Mouse (Mus musculus) brain, embryonic 14.5 days (tissue): Measurements from ENCODE around the gene Fars2. TPM values are rescaled to one million over a fixed set of nuclear protein-coding genes. Genes with fewer than 3 reads are reported as not detected.

ENCODE experiments used
- DNase-seq: peaks from one replicate; pipeline ENCODE4 v3.0.0-alpha.2; 2011; ENCODE audit warnings: low read depth
- CTCF ChIP-seq: fragments of 200-500 bp; IDR thresholded peaks from 2 replicates; pipeline ENCODE4 v1.5.1; 2012; ENCODE audit warnings: inconsistent platforms, mild to moderate bottlenecking, moderate library complexity, borderline replicate concordance; ENCODE audit not compliant: insufficient read depth, insufficient read length; ENCODE audit errors: extremely low read depth
- POLR2A ChIP-seq: fragments of 200-500 bp; IDR thresholded peaks from 2 replicates; pipeline ENCODE4 v1.6.1; 2012; ENCODE audit warnings: mild to moderate bottlenecking, inconsistent platforms, borderline replicate concordance; ENCODE audit not compliant: poor library complexity, insufficient read depth, insufficient read length, severe bottlenecking; ENCODE audit errors: extremely low read depth
- polyA plus RNA-seq: library from polyadenylated mRNA; depleted of rRNA; stranded (reverse); fragments of >200 nt; gene quantifications from 2 replicates; pipeline ENCODE4 v1.2.3, GENCODE M21; 2012

Gene Fars2
- polyA plus RNA-seq, 1 experiment: 28.9 TPM

DNA sequence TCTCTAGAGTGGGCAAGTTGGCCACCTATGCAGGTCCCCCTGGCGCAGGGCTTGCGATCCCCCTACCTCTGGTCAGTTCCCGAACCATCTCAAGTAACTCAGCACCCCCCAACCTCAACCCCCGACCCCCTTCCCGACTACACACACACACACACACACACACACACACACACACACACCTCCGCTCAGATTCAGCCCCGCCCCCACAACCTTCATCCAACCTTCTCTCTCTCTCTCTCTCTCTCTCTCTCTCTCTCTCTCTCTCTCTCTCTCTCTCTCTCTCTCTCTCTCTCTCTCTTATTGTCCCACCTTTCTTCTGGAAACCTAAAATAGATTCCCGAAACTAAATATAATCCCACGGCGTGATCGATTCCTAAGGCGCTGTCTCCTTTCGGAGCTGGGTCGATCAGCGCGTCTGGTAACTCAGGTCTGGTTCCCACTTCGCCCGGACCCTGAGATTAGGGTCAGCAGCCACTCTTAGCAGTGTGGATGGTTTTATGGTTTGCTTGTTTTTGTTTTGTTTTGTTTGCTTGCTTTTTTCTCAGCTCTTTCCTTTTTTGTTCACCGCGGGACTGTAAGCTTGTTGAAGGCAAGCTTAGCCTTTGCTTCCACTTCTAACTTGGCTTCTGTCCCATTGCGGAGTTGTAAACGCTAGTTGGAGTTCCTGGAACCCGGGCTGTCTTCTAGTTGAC lies 610.7 kb downstream of the Fars2 start:
- DNase-seq: peak; percentile 59
- TF ChIP-seq CTCF (no peak), POLR2A (no peak)

- no peak for DNase-seq
Observed at GRCm38 (mm10) chr13:36728509-36728908, 611.3 kb downstream of the Fars2 start.

GRCm38 (mm10) chr13:36729731-36730340 lies 612.6 kb downstream of the Fars2 start:
- DNase-seq: peak; percentile 48
- no peak for TF ChIP-seq CTCF
- TF ChIP-seq POLR2A: no peak

More at GRCm38 (mm10) chr13:36728509-36728908, 611.3 kb downstream of the Fars2 start:
- TF ChIP-seq CTCF: no peak
- no peak for TF ChIP-seq POLR2A

DNA sequence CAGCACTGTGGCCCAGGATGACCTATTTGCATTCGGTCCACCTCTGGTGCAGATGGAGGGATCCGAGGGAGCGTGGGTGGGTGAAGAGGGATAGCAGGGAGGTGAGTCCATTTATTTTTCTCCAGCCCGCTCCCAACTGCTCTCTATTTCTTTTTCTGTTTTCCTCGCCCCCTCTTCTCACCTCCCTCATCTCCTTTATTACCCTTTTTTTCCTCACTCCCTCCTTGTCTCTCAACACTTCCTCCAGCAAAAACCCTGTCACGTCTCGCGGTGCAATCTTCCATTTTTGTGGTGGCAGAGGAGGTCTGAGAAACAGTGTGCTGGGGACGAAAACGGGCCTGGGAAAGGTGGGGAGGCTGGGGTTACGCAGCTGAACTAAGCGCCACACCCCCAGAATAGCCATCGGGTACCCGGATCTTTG lies 613.1 kb downstream of the Fars2 start:
- TF ChIP-seq POLR2A (no peak), CTCF (no peak)
- peak; percentile 25 for DNase-seq

GRCm38 (mm10) chr13:36731016-36731930 lies 614.1 kb downstream of the Fars2 start:
- DNase-seq: peak; percentile 82
- no peak for TF ChIP-seq CTCF
- TF ChIP-seq POLR2A: no peak

- DNase-seq: peak; percentile 75
- no peak for TF ChIP-seq CTCF
- no peak for TF ChIP-seq POLR2A
Observed at GRCm38 (mm10) chr13:36731931-36732461, 614.8 kb downstream of the Fars2 start.

DNA sequence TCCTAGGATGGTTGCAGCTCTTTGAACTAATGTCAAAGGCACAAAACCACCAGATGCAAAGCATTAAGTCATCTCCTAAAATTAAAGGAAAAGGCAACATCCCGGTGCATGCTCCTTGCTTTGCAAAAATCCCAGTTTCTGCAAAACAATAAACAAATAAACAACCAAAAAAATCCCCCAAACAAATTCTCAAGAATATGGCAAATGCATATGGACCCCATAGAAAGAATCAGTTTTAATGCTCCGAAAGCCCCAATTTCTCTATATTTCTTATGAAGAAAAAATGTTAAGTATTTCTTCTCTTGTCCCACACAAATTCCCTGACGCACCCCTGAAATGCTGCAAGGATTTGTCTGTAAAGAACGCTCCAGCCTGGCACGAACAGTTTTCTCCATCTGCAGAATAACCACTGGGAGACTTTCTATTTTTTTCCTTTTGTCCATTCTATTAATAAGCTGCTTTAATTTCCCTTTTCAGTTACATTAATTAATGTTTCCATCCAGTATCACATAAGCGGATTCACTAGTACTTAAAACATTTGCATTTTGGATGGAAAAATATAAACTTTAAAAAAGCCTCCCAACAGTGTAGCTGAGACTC lies 615.8 kb downstream of the Fars2 start:
- TF ChIP-seq CTCF (no peak), POLR2A (no peak)
- peak; percentile 52 for DNase-seq

DNA sequence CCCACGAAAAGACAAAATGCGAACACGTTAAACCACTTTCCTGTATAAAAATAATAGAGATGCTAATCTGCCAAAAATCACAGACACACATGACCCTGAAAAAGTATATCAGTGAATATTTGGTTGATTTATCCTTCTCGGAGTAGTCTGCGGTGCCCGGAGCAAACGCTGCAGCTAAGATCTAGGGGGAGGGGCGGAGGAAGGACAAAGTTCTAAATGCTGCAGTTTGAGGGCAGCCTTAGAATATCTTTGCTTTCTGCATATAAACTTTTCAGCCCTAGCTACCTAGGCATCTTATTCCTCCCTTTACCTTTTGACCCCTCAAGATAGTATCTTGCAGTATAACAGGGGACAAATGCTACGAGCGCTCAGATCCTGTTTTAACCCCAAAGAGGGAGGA lies 616.4 kb downstream of the Fars2 start:
- TF ChIP-seq POLR2A: no peak
- TF ChIP-seq CTCF: no peak
- peak; percentile 66 for DNase-seq

DNA sequence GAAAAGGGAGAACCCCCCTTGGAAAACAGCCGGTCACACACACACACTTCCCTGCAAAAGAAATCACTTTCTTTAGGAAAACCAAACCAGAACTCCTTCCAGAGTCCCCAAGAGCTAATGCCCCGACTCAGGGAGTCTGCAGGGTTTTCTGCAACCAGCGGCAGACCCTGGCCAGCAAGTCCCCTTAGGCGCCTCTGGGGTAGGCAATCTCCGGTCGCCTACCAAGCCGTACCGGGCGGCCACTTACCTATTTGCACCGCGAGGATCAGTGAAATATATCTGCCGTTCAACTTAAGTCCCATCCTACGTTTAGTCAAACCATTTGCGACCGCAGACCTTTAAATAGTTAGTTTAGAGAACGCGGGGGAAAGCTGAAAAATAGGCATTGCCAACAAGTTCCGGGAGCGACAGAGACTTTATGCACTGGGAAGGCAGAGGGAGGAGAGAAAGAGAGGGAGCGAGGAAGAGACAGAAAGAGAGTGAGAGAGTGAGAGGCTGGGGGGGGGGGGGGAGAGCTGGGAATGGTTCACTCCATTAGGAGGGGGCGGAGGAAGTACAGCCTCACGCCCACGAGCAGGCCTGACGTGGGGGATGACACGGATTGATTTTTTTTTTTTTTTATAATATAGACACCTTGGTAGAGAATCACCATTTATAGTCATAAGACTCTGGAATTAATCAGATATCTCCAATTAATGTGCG lies 616.9 kb downstream of the Fars2 start:
- DNase-seq: peak; percentile 82
- TF ChIP-seq POLR2A (peak; percentile 19; the same call in 1 of the 2 replicates), CTCF (no peak)
